In the genomic region with DNA sequence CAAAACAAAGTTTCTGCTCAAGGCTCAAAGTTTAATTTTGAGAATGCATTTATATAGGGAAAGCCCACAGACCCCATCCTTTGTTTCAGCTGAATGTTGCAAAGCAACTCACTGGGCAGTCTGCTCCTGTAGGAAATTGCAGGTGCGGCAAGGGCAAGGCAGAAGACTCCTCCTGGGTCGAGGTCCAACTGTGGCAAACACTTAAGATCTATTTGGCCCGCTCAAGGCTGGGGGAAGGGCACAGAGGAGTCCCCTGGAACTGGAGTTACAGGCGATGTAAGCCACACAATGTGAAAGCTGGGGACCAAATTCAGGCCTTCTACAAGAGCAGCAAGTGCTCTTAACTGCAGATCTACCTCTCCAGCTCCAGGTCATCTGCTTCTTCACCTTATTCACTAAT, we compare ENCODE assay signal across 16 mouse cellular contexts. TPM values are rescaled to one million over a fixed set of nuclear protein-coding genes. Genes with fewer than 3 reads are reported as not detected.
"Had no signal": no experiment of that assay in that cellular context is flagged by ENCODE, and none has a peak within 500 bp of the region (broad histone marks: within the 10 kb centered on the region; RNA-seq: fewer than 3 reads in every experiment).

No protein-coding gene starts in this region.

- H3K4me2 ChIP-seq: liver, embryonic 13.5 days; lung, embryonic 15.5 days; midbrain, embryonic 12.5 days had no signal

- H3K4me1 ChIP-seq: midbrain, embryonic 12.5 days had no signal

- H3K9ac ChIP-seq: liver, embryonic 13.5 days; liver, postnatal 0 days; lung, embryonic 15.5 days; midbrain, embryonic 12.5 days had no signal

- H3K4me3 ChIP-seq: left cerebral cortex, adult 2 months; limb, embryonic 10.5 days; liver, embryonic 13.5 days; lung, embryonic 15.5 days; megakaryocyte, embryonic 14.5 days; midbrain, embryonic 12.5 days had no signal

- H3K27me3 ChIP-seq: liver, embryonic 13.5 days; lung, embryonic 15.5 days; midbrain, embryonic 12.5 days had no signal

- H3K9me3 ChIP-seq: limb, embryonic 10.5 days; liver, embryonic 13.5 days; lung, embryonic 15.5 days; midbrain, embryonic 12.5 days had no signal

- ATAC-seq: intestine, embryonic 16.5 days; liver, postnatal 0 days had no signal

- DNase-seq: liver, embryonic 13.5 days; liver, postnatal 0 days; lung, postnatal 14 days; right cerebral cortex, postnatal 25 days; thymus, postnatal 36 days had no signal

- H3K27ac ChIP-seq: left cerebral cortex, adult 2 months; limb, embryonic 10.5 days; liver, embryonic 13.5 days; lung, embryonic 15.5 days; macrophage; midbrain, embryonic 12.5 days had no signal

RNA-seq across cellular contexts. Expression of a gene that starts 30.9 kb away (rescaled TPM):
- total RNA-seq: layer of hippocampus, postnatal 25 days; left cerebral cortex, adult 2 months; left cerebral cortex, postnatal 14 days; midbrain, postnatal 0 days had no signal
- polyA plus RNA-seq: macrophage; small intestine, adult 2 months had no signal
